Mouse (Mus musculus) layer of hippocampus, postnatal 36 days (tissue): Measurements from ENCODE around the gene Ift52. TPM values are rescaled to one million over a fixed set of nuclear protein-coding genes. Genes with fewer than 3 reads are reported as not detected.
A peak's percentile ranks its signal among the peaks of the same experiment; 100 is the strongest.

Experiments
- DNase-seq, 2 experiments: peaks; one replicate each; pipeline ENCODE4 v3.0.0; 2022
- total RNA-seq, 2 experiments: library from RNA; stranded (reverse); gene quantifications; 2 replicates each; pipeline ENCODE4 v1.2.3; 2021

Gene Ift52
- 10 to 100 TPM; 28.9 to 34.1 TPM for total RNA-seq

DNA sequence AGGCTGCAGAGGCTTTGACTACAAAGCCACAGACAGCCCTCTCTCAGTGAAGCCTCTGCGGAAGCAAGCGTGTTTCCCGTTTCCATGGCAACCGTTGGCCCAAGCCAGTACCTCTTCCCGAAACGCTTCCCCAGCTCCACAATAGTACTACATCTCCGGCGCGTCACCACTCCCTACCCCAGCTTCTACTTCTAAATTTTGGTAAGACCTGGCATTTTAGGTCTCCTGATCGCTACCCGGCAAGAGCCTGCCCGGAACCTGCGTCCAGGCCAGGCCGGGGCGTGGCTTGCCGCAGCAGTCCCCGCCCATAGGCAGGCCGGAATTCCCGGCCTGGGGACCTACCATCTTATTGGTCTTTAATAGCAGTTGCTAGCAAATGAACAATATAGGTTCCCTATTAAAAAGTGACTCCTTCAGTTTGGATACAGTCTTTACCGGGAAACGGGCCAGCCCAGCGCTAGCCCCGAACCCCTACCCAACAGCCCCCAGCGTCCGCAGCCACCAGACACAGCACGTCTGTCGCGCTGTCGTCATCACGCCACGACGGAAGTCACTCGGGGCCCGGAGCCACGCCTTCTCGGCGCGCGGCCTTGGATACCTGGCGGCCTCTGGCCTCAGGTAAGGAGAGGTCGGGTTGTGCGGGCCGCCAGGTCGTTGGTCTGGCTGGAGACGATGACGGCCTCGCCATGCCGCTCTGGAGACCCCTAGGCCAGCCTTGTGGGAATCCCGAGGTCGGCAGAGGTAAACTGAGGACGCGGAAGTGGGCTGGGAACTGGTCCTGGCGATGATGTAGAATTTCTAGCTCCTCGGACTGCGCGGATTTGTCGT is at the start of gene Ift52:
TSS of gene Ift52 (plus strand) at position 439 of the 828 bp plus-strand sequence.
- DNase-seq, result peak; percentile 91 to 95

- DNase-seq, result no peak
These were observed 48.8 kb upstream of the Ift52 start for GRCm38 (mm10) chr2:162968357-162968756.

GRCm38 (mm10) chr2:162969101-162969500 is 48.1 kb upstream of the Ift52 start:
- DNase-seq, result no peak

DNA sequence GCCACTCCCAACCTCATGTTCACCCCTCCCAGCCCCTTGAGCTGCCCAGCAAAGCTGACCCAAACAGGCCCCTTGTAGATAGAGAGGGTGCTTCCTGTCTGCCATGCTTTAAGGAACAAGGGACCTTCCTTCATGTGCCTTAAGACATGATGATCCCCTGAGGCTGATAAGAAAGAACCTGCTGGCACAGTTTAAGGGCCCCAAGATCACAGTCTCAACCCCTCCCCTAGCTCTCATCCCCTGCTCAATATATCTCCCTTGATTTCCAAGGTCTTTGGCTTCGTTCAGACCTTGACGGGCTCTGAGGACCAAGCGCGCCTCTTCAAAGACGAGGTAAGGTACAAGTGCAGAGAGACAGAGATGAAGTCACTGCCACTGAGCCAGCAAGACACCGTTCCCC is 46.3 kb upstream of the Ift52 start:
- DNase-seq, result no peak

DNA sequence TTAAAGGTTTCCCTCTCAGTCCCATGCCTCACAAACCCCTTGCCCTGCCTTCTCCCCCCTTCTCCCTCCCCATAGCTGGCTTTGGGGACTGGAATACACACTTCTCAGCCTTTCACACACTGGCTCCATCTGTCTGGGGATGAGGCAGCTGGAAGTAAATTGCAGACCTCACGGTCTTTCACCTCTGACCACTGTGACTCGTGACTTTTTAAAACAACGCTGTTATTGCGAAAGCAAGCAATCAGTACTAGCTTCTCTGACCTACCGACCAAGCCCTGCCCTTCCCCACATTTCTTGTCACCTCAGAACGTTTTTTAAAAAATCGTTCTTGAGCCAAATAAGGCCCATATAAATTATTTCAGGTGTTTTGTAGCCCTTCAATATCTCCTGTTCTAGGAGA is 44.4 kb upstream of the Ift52 start:
- DNase-seq, result no peak

GRCm38 (mm10) chr2:162973206-162973605 is 43.9 kb upstream of the Ift52 start:
- DNase-seq, result no peak

DNA sequence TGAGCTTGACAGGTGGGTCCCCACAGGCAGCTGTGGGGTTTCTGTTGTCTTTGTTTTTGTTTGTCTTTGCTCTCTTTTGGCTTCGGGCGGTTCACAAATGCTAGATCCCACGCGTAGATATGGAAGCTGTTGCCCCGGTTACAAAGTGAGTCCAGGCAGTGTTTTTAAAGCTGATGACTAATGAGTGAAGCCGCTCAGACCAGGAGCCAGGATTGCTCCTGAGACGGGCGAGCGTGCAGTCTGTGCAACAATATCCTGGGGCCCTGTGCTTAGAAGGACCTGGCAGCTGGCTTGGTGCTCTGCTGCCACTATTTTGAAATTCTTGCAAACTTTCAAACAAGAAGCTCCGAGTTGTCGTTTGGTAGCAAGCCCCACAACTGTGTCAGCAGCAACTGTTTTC is 43.5 kb upstream of the Ift52 start:
- DNase-seq, result no peak

DNA sequence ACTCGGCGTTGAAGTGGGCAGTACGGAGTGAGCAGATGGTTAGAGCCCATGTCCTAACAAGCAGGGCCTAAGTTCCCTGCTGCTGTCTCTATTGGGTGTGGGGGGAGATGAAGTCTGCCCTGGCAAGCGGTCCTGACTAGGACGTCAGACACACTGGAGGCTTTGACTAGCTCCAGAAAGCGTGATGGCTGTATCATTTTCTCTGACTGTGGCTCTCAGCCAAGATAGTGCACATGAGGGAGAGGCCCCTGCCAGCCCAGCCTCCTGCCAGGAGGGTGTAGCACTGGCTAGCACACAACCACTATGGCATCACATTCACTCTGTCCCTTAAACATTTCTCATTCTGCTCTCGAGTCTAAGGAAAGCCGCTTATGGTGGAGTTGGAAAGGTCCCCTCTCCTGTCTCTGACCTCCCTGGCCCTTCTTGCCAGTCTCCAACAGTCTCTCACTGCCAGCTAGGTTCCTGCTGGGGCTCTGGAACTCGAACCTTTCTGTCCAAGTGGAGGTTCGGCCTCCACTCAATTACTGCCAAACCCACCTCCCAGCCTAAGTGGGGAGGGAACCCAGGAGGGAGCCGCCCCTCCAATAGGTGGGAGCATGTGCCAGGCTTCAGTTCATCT is 41.9 kb upstream of the Ift52 start:
- peak; percentile 37 to 40 for DNase-seq

DNA sequence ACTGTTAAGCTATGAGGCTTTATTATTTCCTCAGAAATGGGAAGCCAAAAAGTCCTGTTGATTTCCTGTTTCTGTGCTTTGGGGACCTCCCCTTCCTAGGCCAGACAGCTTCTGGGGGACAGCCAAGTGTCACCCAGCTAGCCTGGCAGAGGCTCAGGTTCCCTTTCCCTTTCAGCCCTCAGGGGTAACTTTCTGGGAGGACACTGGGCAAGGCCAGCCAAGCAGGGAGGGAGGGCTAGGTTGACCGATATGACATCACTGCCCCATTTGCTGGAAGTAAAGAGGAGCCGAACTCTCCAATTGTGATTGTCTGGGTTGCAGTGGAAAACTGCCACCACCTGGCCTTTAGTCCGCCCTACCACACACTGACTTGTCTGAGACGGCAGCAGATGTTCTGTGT is 41.2 kb upstream of the Ift52 start:
- DNase-seq, result no peak

DNA sequence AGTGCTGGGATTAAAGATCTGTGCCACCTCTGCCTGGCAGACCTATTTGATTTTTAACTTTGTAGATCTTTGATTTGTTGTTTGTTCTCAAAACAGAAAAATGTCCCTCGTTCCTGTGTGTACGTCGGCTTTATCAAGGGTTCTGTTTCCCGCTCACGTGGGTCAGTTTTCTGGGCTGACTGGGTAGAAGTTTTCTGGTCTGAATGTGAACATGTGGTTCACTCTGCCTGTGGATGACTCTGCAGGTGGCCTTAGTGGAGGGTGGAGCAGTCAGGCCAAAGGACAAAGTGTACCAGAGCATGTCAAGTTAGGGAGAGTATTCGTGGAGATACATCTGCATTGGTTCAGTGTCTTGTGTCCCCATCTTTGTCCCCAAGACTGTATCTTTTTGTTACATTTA is 32.8 kb upstream of the Ift52 start:
- DNase-seq, result no peak

DNA sequence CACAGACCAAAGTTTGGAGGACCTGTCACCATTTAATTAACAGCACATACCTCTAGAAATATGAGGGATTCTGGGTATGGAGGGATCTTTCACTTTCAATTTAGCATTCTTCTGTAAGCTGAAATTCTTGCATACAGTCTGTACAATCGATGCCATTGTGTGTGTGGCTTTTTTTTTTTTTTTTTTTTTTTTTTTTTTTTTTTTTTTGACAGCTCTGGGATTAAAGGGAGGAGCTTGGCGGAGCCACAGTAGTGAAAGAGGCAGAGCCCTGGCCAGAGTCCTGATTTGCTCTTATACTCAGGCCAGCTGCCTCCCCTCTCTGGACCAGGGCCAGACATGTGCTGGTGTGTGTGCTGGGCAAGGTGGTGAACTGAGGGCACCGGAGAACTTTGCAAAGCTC is 31.2 kb upstream of the Ift52 start:
- DNase-seq, result no peak

DNA sequence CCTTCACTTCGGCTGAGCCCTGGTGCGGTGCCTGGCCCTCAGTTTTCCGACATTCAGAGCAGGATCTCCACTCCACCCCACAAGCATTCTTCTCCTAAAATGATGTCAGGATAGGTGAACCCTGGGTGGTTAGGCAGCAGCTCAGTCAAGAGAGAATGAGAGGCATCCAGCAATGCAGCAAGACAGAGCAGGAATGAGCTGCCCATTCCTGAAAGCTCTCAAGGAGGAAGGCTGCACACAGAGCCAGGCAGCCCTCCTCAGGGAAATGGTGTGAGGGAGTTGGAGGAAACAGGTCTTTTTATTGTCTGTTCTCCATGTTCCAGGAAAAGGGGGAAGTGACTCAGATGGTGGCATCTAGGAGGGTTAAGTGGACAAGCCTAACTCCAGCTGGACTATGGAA is 30.4 kb upstream of the Ift52 start:
- DNase-seq, result no peak

GRCm38 (mm10) chr2:162987218-162987617 is 29.9 kb upstream of the Ift52 start, which contains the start of gene Sgk2:
Sgk2 (plus strand) TSS chr2:162987330.
- no peak for DNase-seq

GRCm38 (mm10) chr2:162988235-162988634 is 28.9 kb upstream of the Ift52 start:
- no peak for DNase-seq

- no peak for DNase-seq
These were observed 25.6 kb upstream of the Ift52 start for GRCm38 (mm10) chr2:162991394-162992083.

DNA sequence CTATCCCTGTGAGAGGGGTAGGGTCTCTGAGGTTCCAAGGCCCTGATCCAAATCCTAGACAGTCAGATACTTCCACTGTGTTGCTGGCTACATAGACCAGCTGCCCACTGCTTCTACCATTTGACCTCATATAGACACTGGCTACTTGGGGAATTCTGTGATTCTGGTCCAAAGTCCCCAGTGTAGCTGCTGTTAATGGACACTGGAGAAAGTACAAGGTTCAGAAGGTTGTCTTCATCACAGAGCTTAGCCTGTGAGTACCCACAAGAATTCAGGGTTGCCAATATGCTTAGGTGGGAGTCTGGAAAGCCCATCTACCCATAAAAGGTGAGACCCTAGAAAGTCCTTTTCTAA is 25.1 kb upstream of the Ift52 start:
- DNase-seq, result no peak

GRCm38 (mm10) chr2:162993881-162994616 is 23.1 kb upstream of the Ift52 start:
- DNase-seq, result no peak

DNA sequence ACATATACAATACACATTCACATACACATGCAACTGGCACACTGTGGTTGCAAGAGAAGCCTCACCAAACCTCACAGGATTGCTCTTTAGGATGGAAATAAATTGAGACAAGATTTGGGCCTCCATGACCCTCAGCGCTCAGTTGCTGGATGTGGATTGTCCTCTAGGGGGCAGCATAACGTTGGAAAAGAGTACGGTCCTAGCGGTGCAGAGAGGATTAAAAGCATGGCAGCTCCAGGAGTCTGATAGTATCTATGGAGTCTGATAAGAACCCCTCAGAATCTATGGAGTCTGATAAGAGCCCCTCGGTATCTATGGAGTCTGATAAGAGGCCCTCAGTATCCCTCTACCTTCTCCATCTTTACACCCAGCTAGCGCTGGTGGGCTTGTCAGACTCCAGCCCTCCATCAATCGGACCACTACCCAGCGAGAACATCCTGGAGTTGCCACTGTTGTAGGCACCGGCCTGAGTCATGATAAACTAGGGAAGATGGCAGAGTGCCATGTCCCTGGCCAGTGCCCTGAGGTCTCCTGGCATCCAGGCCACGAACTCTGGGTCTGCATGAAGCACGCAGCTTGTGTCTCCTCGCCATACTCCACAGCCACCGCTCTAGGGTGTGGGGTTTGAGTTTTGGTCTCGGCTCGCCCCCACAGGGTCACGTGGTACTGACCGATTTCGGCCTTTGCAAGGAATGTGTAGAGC is 18.5 kb upstream of the Ift52 start:
- DNase-seq, result peak; percentile 45 to 66

- no peak for DNase-seq
These were observed 17.4 kb upstream of the Ift52 start for GRCm38 (mm10) chr2:162999744-163000143.

- DNase-seq, result no peak
These were observed 16.1 kb upstream of the Ift52 start for GRCm38 (mm10) chr2:163001071-163001470.

- DNase-seq, result no peak
These were observed 9.9 kb upstream of the Ift52 start for GRCm38 (mm10) chr2:163007299-163007698.

- DNase-seq, result no peak
These were observed 14.1 kb downstream of the Ift52 start for GRCm38 (mm10) chr2:163031289-163031688.
